Mouse (Mus musculus) layer of hippocampus, postnatal 10 days (tissue): ENCODE data around the gene Syn3. TPM values are rescaled to one million over a fixed set of nuclear protein-coding genes. Genes with fewer than 3 reads are reported as not detected.

Source experiments
- DNase-seq, 2 experiments: peaks; one replicate each; pipeline ENCODE4 v3.0.0; 2021; ENCODE audit warnings: low spot score in 2 of 2
- total RNA-seq, 2 experiments: library from RNA; stranded (reverse); gene quantifications; 2 replicates each; pipeline ENCODE4 v1.2.3; 2021

Gene Syn3
- total RNA-seq, 2 experiments from 2014 or later: 35.1 to 39.6 TPM

GRCm38 (mm10) chr10:86293880-86294279 is 204.8 kb downstream of the Syn3 start:
- DNase-seq: no peak

GRCm38 (mm10) chr10:86290109-86290771 is 208.5 kb downstream of the Syn3 start:
- no peak for DNase-seq

GRCm38 (mm10) chr10:86286508-86286907 is 212.2 kb downstream of the Syn3 start:
- DNase-seq: no peak

- DNase-seq: no peak
Observed at GRCm38 (mm10) chr10:86281238-86281637, 217.5 kb downstream of the Syn3 start.

- DNase-seq: no peak
Observed at GRCm38 (mm10) chr10:86279579-86280168, 219.0 kb downstream of the Syn3 start.

- no peak for DNase-seq
Observed at GRCm38 (mm10) chr10:86278481-86278880, 220.2 kb downstream of the Syn3 start.

GRCm38 (mm10) chr10:86277327-86277726 is 221.4 kb downstream of the Syn3 start:
- no peak for DNase-seq

GRCm38 (mm10) chr10:86275585-86275984 is 223.1 kb downstream of the Syn3 start:
- DNase-seq: no peak

- no peak for DNase-seq
Observed at GRCm38 (mm10) chr10:86273410-86274191, 225.1 kb downstream of the Syn3 start.

- no peak for DNase-seq
Observed at GRCm38 (mm10) chr10:86272826-86273225, 225.9 kb downstream of the Syn3 start.

GRCm38 (mm10) chr10:86270254-86270653 is 228.4 kb downstream of the Syn3 start:
- no peak for DNase-seq

GRCm38 (mm10) chr10:86264618-86265017 is 234.1 kb downstream of the Syn3 start:
- DNase-seq: no peak

- no peak for DNase-seq
Observed at GRCm38 (mm10) chr10:86261725-86262124, 237.0 kb downstream of the Syn3 start.

- DNase-seq: no peak
Observed at GRCm38 (mm10) chr10:86258992-86259391, 239.7 kb downstream of the Syn3 start.

GRCm38 (mm10) chr10:86258046-86258445 is 240.7 kb downstream of the Syn3 start:
- DNase-seq: no peak

- DNase-seq: no peak
Observed at GRCm38 (mm10) chr10:86257045-86257444, 241.7 kb downstream of the Syn3 start.

- peak; percentile 32 to 49 for DNase-seq
Observed at GRCm38 (mm10) chr10:86256221-86256620, 242.5 kb downstream of the Syn3 start.

- no peak for DNase-seq
Observed at GRCm38 (mm10) chr10:86250149-86250922, 248.4 kb downstream of the Syn3 start.

- DNase-seq: no peak
Observed at GRCm38 (mm10) chr10:86249283-86249682, 249.4 kb downstream of the Syn3 start.

- DNase-seq: peak in 1 of 2 experiments; percentile 5
Observed at GRCm38 (mm10) chr10:86248807-86249206, 249.9 kb downstream of the Syn3 start.

- DNase-seq: no peak
Observed at GRCm38 (mm10) chr10:86248131-86248740, 250.5 kb downstream of the Syn3 start.
